ENCODE assay signal across 26 mouse cellular contexts in the genomic region with DNA sequence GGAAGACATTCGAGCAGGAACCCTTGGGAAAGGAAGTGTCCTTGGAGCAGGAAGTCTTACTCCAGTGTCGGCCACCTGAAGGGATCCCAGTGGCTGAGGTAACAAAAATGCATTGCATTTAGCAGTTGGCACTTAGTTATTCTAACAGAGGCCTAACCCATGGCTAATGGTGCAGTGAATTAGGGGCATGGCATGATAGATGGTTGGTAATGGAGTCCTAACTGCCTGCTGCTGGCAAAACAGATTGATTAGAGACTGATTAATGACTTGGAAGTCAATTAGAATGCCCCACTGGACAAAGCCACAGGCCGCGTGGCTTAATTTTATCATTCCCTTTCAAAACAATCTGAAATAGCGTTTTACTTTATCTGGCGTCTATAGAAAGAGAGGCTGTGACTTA.
DNase-seq lines count a peak whose midpoint lies in the region; ATAC-seq and TF ChIP-seq lines count a peak whose summit lies in the region.
"Had no signal": no experiment of that assay in that cellular context is flagged by ENCODE, and none has a peak within 500 bp of the region (broad histone marks: within the 10 kb centered on the region; RNA-seq: fewer than 3 reads in every experiment).

No protein-coding gene starts in this region.

- DNase-seq in testis, postnatal 14 days (ENCODE audit: low spot score), result no peak
- DNase-seq: adrenal gland, adult 8-10 months; adrenal gland, postnatal 25 days; cerebellum, adult 18-20 months; cerebellum, adult 9-10 months; cerebellum, postnatal 14 days; embryo, embryonic 11 days; gastrocnemius, postnatal 25 days; heart, adult 2 months; heart, postnatal 14 days had no signal

- H3K4me1 ChIP-seq in hindbrain, embryonic 15.5 days (replicated peaks), result no peaks in the 10 kb centered on the region
- H3K4me1 ChIP-seq in hindbrain, embryonic 13.5 days (replicated peaks), result peaks cover 4% of the 10 kb centered on the region
- no peaks in the 10 kb centered on the region for H3K4me1 ChIP-seq in testis, adult 2 months (ENCODE audit: control insufficient read depth, insufficient read depth, low read length)
- peaks cover 4% of the 10 kb centered on the region; the same call in 1 of the 2 replicates for H3K4me1 ChIP-seq in neural tube, embryonic 13.5 days (replicated peaks)
- H3K4me1 ChIP-seq: embryonic facial prominence, embryonic 10.5 days; embryonic facial prominence, embryonic 13.5 days; forebrain, embryonic 12.5 days; forebrain, embryonic 15.5 days; heart, embryonic 10.5 days; heart, embryonic 13.5 days; intestine, embryonic 15.5 days had no signal

- no peak overlapping the region for H3K9ac ChIP-seq in hindbrain, embryonic 15.5 days
- H3K9ac ChIP-seq in hindbrain, embryonic 13.5 days, result no peak overlapping the region
- no peak overlapping the region for H3K9ac ChIP-seq in neural tube, embryonic 13.5 days
- H3K9ac ChIP-seq: embryonic facial prominence, embryonic 13.5 days; forebrain, embryonic 12.5 days; forebrain, embryonic 15.5 days; heart, embryonic 13.5 days; intestine, embryonic 15.5 days had no signal

- 0 out of 2 replicates have a peak, but pooled peaks have one; percentile 27 for ATAC-seq in hindbrain, embryonic 15.5 days (ENCODE audit: low FRiP score, low read depth)
- no peak for ATAC-seq in hindbrain, embryonic 13.5 days (ENCODE audit: low FRiP score)
- peak; percentile 47; the same call in 1 of the 2 replicates for ATAC-seq in neural tube, embryonic 13.5 days (ENCODE audit: low read depth)
- ATAC-seq in cerebellum, adult (ENCODE audit: insufficient number of reproducible peaks, low FRiP score, low TSS enrichment), result no peak
- ATAC-seq: activated CD4-positive, CD25-positive, alpha-beta regulatory T cell, adult 4 months; CD4-positive, CD25-positive, alpha-beta regulatory T cell, adult 4 months; forebrain, embryonic 15.5 days; hindbrain, embryonic 16.5 days; intestine, embryonic 15.5 days had no signal

- no peak for TF ChIP-seq CTCF in testis, adult 2 months (IDR thresholded peaks at IDR 0.05; ENCODE audit: control insufficient read depth, insufficient read depth, insufficient replicate concordance, low read depth, low read length)

- 57% methylated on average over 6 of the region's 6 CpGs for whole genome bisulfite sequencing in hindbrain, embryonic 15.5 days
- 51% methylated on average over 6 of the region's 6 CpGs for WGBS in hindbrain, embryonic 13.5 days
- 35% methylated on average over 6 of the region's 6 CpGs for WGBS in neural tube, embryonic 13.5 days

- no peak for TF ChIP-seq POLR2A in testis, adult 2 months (IDR thresholded peaks at IDR 0.05; ENCODE audit: control insufficient read depth, low read depth, low read length)

- no peaks in the 10 kb centered on the region for H3K27me3 ChIP-seq in hindbrain, embryonic 15.5 days
- H3K27me3 ChIP-seq in hindbrain, embryonic 13.5 days, result no peaks in the 10 kb centered on the region
- no peaks in the 10 kb centered on the region for H3K27me3 ChIP-seq in testis, adult 2 months (ENCODE audit: control insufficient read depth, insufficient read depth, low read length)
- no peaks in the 10 kb centered on the region for H3K27me3 ChIP-seq in neural tube, embryonic 13.5 days
- H3K27me3 ChIP-seq: embryonic facial prominence, embryonic 13.5 days; forebrain, embryonic 12.5 days; forebrain, embryonic 15.5 days; heart, embryonic 13.5 days; intestine, embryonic 15.5 days had no signal

- H3K4me2 ChIP-seq in hindbrain, embryonic 15.5 days, result no peak overlapping the region
- H3K4me2 ChIP-seq in hindbrain, embryonic 13.5 days, result no peak overlapping the region
- no peak overlapping the region for H3K4me2 ChIP-seq in neural tube, embryonic 13.5 days
- H3K4me2 ChIP-seq: embryonic facial prominence, embryonic 13.5 days; forebrain, embryonic 12.5 days; forebrain, embryonic 15.5 days; heart, embryonic 13.5 days; intestine, embryonic 15.5 days had no signal

- no peak overlapping the region for H3K27ac ChIP-seq in hindbrain, embryonic 15.5 days (replicated peaks)
- H3K27ac ChIP-seq in hindbrain, embryonic 13.5 days, result no peak overlapping the region
- no peak overlapping the region for H3K27ac ChIP-seq in testis, adult 2 months (ENCODE audit: control insufficient read depth, insufficient read depth, low read depth, low read length)
- H3K27ac ChIP-seq in neural tube, embryonic 13.5 days (replicated peaks), result no peak overlapping the region
- H3K27ac ChIP-seq: embryonic facial prominence, embryonic 10.5 days; embryonic facial prominence, embryonic 13.5 days; forebrain, embryonic 12.5 days; forebrain, embryonic 15.5 days; heart, adult 2 months; heart, embryonic 10.5 days; heart, embryonic 13.5 days; intestine, embryonic 15.5 days had no signal

- H3K4me3 ChIP-seq in hindbrain, embryonic 15.5 days, result no peak overlapping the region
- no peak overlapping the region for H3K4me3 ChIP-seq in hindbrain, embryonic 13.5 days
- peak overlapping the region; percentile 4 for H3K4me3 ChIP-seq in testis, adult 2 months (ENCODE audit: control insufficient read depth, low read depth, low read length)
- no peak overlapping the region for H3K4me3 ChIP-seq in neural tube, embryonic 13.5 days
- H3K4me3 ChIP-seq: embryonic facial prominence, embryonic 10.5 days; embryonic facial prominence, embryonic 13.5 days; erythroblast, embryonic 14.5 days; forebrain, embryonic 12.5 days; forebrain, embryonic 15.5 days; heart, adult 2 months; heart, embryonic 10.5 days; heart, embryonic 13.5 days; intestine, embryonic 15.5 days had no signal

- no peaks in the 10 kb centered on the region for H3K9me3 ChIP-seq in hindbrain, embryonic 15.5 days
- no peaks in the 10 kb centered on the region for H3K9me3 ChIP-seq in hindbrain, embryonic 13.5 days
- H3K9me3 ChIP-seq in neural tube, embryonic 13.5 days, result no peaks in the 10 kb centered on the region
- H3K9me3 ChIP-seq: embryonic facial prominence, embryonic 10.5 days; embryonic facial prominence, embryonic 13.5 days; forebrain, embryonic 12.5 days; forebrain, embryonic 15.5 days; heart, embryonic 10.5 days; heart, embryonic 13.5 days; intestine, embryonic 15.5 days had no signal

- H3K36me3 ChIP-seq in hindbrain, embryonic 15.5 days, result no peaks in the 10 kb centered on the region
- H3K36me3 ChIP-seq in hindbrain, embryonic 13.5 days, result no peaks in the 10 kb centered on the region
- no peaks in the 10 kb centered on the region for H3K36me3 ChIP-seq in testis, adult 2 months (ENCODE audit: control insufficient read depth, insufficient read depth, low read length)
- H3K36me3 ChIP-seq in neural tube, embryonic 13.5 days, result no peaks in the 10 kb centered on the region
- H3K36me3 ChIP-seq: embryonic facial prominence, embryonic 10.5 days; embryonic facial prominence, embryonic 13.5 days; forebrain, embryonic 12.5 days; forebrain, embryonic 15.5 days; heart, embryonic 10.5 days; heart, embryonic 13.5 days; intestine, embryonic 15.5 days had no signal

Comparison
In these comparisons a context has a peak if more than half of its experiments do, and no peak if none do; other contexts are left out.
1. ATAC-seq: peak in hindbrain, embryonic 15.5 days (single experiment) and neural tube, embryonic 13.5 days (single experiment); none in hindbrain, embryonic 13.5 days (single experiment) and cerebellum, adult (single experiment).